Mouse (Mus musculus) liver, embryonic 11.5 days (tissue): Measurements from ENCODE around the gene Pcbp1. TPM values are rescaled to one million over a fixed set of nuclear protein-coding genes. Genes with fewer than 3 reads are reported as not detected.

Source experiments
- ATAC-seq: fragments of 200-750 bp; cut with Nextera tagmentation; replicated peaks from 2 replicates; pipeline ENCODE4 v1.8.0; 2017; ENCODE audit warnings: moderate number of reproducible peaks, mild to moderate bottlenecking, moderate TSS enrichment, moderate library complexity; ENCODE audit not compliant: low FRiP score
- DNase-seq: peaks from one replicate; pipeline ENCODE4 v3.0.0-alpha.2; 2017; ENCODE audit warnings: low spot score
- H3K27ac ChIP-seq: fragments of 300-500 bp; sonication (generic); 2 replicates; pipeline ENCODE4 v1.5.1; 2014; ENCODE audit warnings: mild to moderate bottlenecking, low read depth, low read length, control low read depth
- H3K27me3 ChIP-seq: fragments of 300-500 bp; sonication (generic); replicated peaks from 2 replicates; pipeline ENCODE4 v1.6.1; 2014; ENCODE audit warnings: low read length, mixed read lengths; ENCODE audit not compliant: control insufficient read depth, insufficient read depth
- H3K36me3 ChIP-seq: fragments of 300-500 bp; sonication (generic); 2 replicates; pipeline ENCODE4 v1.6.1; 2014; ENCODE audit warnings: mild to moderate bottlenecking, low read length, moderate library complexity, mixed read lengths; ENCODE audit not compliant: control insufficient read depth, insufficient read depth
- H3K4me1 ChIP-seq: fragments of 300-500 bp; sonication (generic); replicated peaks from 2 replicates; pipeline ENCODE4 v1.6.1; 2014; ENCODE audit warnings: low read length, mixed read lengths; ENCODE audit not compliant: control insufficient read depth, insufficient read depth
- H3K4me2 ChIP-seq: fragments of 300-500 bp; sonication (generic); 2 replicates; pipeline ENCODE4 v1.6.1; 2014; ENCODE audit warnings: mild to moderate bottlenecking, control low read depth, moderate library complexity
- H3K4me3 ChIP-seq: fragments of 300-500 bp; sonication (generic); 2 replicates; pipeline ENCODE4 v1.5.1; 2014; ENCODE audit warnings: low read depth, low read length, control low read depth
- H3K9ac ChIP-seq: fragments of 300-500 bp; sonication (generic); 2 replicates; pipeline ENCODE4 v1.6.1; 2014; ENCODE audit warnings: low read depth, low read length, control low read depth
- H3K9me3 ChIP-seq: fragments of 300-500 bp; sonication (generic); 2 replicates; pipeline ENCODE4 v1.6.1; 2016; ENCODE audit warnings: low read length, inconsistent platforms, mixed read lengths; ENCODE audit not compliant: control insufficient read depth
- WGBS: fragments of 180-500 bp; shearing (Covaris S2); extraction: QIAGEN DNeasy Blood & Tissue Kit; methylation state at CpG from one replicate; pipeline ENCODE4 v1.1.7; 2014; 5-methylcytosine and 5-hydroxymethylcytosine counted together
- microRNA-seq: library from miRNA; unstranded; fragments of <30 nt; microRNA quantifications from one replicate; pipeline ENCODE4, GENCODE M21; 2017; ENCODE audit warnings: borderline number of aligned reads
- polyA plus RNA-seq: library from polyadenylated mRNA; unstranded; fragments of >200 nt; fragmentation: Nextera tagmentation; extraction: Ambion mirVana; gene quantifications from 2 replicates; pipeline ENCODE4 v1.2.1, GENCODE M21; 2014

Gene Pcbp1
- polyA plus RNA-seq, 1 experiment from 2014 or later: 543 TPM

DNA sequence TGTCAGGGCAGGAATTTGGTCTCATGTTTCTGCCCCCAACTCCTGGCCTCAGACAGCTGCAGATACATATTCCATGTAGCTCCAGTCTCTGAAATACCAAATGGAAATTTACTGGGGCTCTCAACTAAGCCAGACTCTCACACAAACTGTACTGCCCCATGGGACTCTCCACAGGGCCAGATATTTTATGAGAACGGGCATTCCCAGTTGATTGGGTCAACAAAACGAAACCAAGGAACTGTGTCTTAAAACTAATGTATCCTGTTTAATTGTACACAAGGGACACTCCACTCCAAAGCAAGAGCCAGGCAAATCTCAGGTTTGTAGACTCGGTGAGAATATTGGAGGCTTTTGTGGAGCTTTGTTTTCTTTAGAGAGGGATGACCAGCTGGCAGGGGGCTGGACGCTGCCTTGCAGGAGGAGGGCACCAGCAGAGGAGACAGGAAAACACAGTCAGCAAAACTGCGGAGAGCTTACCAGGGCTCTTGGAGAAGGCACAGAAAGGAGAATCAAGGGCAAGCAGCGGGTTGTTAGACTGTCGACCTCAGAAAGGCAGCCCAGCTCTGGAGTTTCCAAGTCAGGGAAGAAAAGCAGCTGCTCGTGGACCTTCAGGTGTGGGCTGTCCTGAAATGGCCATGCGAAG is 45.8 kb downstream of the Pcbp1 start:
- Histone ChIP-seq H3K36me3 (no peaks in the 10 kb centered on the region), H3K9ac (0 out of 2 replicates have a peak overlapping the region, but pooled peaks have one; percentile 7), H3K4me3 (no peak overlapping the region), H3K27me3 (no peaks in the 10 kb centered on the region), H3K9me3 (no peaks in the 10 kb centered on the region), H3K4me2 (peak overlapping the region; percentile 38), H3K4me1 (peaks cover 23% of the 10 kb centered on the region), H3K27ac (peak overlapping the region; percentile 42)
- DNase-seq (no peak), ATAC-seq (no peak)
- 38% methylated on average over 9 of the region's 9 CpGs for WGBS

DNA sequence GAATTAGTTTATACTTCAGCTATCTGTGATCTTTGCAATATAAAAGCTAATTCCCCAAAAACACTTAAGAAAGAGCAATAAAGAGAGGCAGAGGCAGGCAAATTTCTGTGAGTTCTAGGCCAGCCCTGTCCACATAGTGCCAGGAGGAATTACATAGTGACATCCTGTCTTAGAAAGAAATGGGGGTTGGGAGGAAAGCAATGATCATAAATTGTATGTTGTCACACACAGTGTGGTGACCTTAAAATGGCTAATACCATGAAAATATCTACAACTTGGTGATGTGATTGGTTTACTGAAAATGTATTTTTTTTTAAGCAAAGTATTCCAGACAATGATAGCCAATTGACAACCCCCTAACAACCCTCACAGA is 46.3 kb downstream of the Pcbp1 start:
- Histone ChIP-seq H3K4me2 (no peak overlapping the region), H3K27me3 (no peaks in the 10 kb centered on the region), H3K9me3 (no peaks in the 10 kb centered on the region), H3K4me1 (peaks cover 25% of the 10 kb centered on the region), H3K36me3 (no peaks in the 10 kb centered on the region), H3K4me3 (no peak overlapping the region), H3K27ac (no peak overlapping the region), H3K9ac (no peak overlapping the region)
- DNase-seq: no peak
- ATAC-seq: no peak

DNA sequence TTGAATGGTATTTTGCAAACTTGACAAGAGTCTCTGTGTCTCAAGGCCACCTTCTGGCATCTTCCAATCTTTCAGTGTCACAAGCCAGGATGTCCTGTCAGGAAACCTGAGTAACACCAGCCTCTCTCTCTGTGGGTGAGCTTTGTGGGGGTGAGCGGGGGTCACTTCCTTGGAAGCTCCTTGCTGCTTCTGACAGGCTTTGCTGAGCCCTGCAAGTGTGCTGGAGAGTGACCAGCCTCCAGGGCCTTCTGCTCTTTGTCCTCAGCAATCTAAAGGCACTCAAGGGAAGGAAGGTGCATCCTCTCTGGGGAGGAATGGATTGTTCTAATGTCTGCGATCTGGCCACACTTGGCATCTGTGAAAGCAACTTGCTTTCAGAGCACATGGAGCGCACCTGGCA is 46.8 kb downstream of the Pcbp1 start:
- no peak for ATAC-seq
- H3K9me3 ChIP-seq: no peaks in the 10 kb centered on the region
- no peaks in the 10 kb centered on the region for H3K36me3 ChIP-seq
- no peaks in the 10 kb centered on the region for H3K27me3 ChIP-seq
- H3K4me3 ChIP-seq: no peak overlapping the region
- no peak overlapping the region for H3K9ac ChIP-seq
- H3K27ac ChIP-seq: peak overlapping the region; percentile 9; the same call in 1 of the 2 replicates
- peaks cover 25% of the 10 kb centered on the region for H3K4me1 ChIP-seq
- no peak overlapping the region for H3K4me2 ChIP-seq
- WGBS: 68% methylated on average over 3 of the region's 3 CpGs
- DNase-seq: no peak

DNA sequence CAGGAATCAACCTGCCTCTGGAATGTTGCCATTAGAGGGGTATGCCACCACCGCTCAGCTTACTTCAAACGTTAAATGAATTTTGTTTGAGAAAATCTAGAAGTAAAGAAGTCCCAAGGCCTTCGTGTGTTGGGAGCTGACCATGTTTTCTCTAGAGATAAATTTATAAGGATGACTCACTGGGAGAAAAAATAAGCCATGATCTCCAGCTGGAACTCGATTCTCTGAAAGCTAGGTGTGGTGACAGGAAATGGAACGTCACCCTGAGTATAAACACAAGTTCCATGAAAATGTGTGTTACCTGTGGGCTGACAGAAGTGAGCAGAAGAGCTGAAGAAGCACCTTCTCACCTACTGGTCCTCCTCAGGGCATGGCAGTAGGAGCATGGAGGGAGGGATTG is 49.2 kb downstream of the Pcbp1 start:
- no peak overlapping the region for H3K27ac ChIP-seq
- 73% methylated on average over 5 of the region's 5 CpGs for WGBS
- DNase-seq (no peak), ATAC-seq (no peak)
- no peak overlapping the region for H3K4me3 ChIP-seq
- no peaks in the 10 kb centered on the region for H3K27me3 ChIP-seq
- H3K36me3 ChIP-seq: no peaks in the 10 kb centered on the region
- H3K4me2 ChIP-seq: no peak overlapping the region
- H3K9ac ChIP-seq: no peak overlapping the region
- H3K9me3 ChIP-seq: no peaks in the 10 kb centered on the region
- peaks cover 38% of the 10 kb centered on the region for H3K4me1 ChIP-seq

DNA sequence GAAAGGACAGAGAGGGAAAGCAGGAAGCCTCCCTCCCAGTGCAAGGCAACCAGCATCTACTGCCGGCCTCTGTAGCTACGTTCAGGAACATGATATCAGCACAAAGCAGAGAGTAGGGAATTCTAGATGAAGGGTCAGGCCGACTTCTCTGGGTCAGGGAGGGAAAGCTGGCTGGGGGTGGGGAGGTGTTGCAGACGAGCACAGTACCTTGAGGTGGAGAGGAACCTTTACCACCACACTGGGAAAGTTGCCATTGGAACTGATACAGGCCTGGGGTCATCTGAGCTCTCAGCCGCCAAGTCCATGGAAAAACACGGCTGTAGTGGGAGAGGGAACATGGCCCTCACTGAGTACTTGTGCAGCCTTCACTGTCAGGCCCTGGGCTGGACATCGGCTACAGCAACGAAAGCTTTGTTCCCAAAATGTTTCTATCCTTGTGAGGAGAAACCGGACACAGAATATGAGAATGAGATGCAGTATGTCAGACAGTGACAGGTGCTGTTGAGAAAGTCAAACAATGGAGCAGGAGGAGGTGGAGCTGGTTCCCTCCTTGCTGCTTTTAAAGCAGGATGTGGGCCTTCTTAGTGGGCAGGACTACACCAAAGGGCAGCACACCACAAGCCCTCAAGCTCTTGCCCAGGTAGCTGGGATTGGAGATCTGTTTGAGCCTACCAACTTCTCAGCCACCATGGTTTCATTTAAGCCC is 50.5 kb downstream of the Pcbp1 start:
- Histone ChIP-seq H3K4me3 (no peak overlapping the region), H3K27me3 (no peaks in the 10 kb centered on the region), H3K9me3 (no peaks in the 10 kb centered on the region), H3K36me3 (no peaks in the 10 kb centered on the region), H3K4me1 (peaks cover 42% of the 10 kb centered on the region), H3K4me2 (no peak overlapping the region), H3K9ac (no peak overlapping the region), H3K27ac (0 out of 2 replicates have a peak overlapping the region, but pooled peaks have one; percentile 35)
- no peak for ATAC-seq
- no peak for DNase-seq
- 68% methylated on average over 9 of the region's 9 CpGs for WGBS

DNA sequence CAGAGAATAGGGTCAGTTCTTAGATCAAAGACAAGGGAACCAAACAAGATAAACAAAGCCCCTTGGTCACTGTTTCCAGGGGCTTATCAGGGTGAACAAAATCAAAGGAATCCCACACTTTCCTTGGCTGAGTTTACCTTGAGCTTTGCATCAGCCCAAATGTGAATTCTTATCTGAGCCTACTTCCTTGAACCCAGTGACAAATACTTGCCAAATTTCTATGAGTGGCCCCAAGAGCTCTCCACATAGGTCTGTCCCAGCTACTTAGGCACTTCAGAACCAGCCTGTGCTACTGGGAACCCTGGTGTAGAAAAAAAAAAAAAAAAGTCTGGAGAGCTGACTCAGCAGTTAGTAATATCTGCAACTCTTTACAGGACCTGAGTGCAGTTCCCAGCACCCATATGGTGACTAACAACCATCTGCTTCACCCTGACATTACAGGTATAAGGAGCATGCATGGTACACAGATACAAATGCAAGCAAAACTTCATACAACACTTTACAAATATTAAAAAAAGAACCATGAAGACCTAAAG is 51.4 kb downstream of the Pcbp1 start:
- Histone ChIP-seq H3K9ac (no peak overlapping the region), H3K27ac (0 out of 2 replicates have a peak overlapping the region, but pooled peaks have one; percentile 35), H3K27me3 (no peaks in the 10 kb centered on the region), H3K4me2 (no peak overlapping the region), H3K9me3 (no peaks in the 10 kb centered on the region), H3K4me3 (no peak overlapping the region), H3K4me1 (peaks cover 35% of the 10 kb centered on the region), H3K36me3 (0 out of 2 replicates have a peak, but pooled peaks cover 1% of the 10 kb centered on the region)
- ATAC-seq: no peak
- DNase-seq: no peak

Small RNA genes lying within 50 kb of the gene (microRNA-seq; reads per million reads assigned to microRNA genes)
- gene Gm22184: not detected

Other genes starting within 250 kb of the Pcbp1 start
- gene Fam136a, start 160.7 kb downstream of the Pcbp1 start, polyA plus RNA-seq: 188 and 198 TPM in 2 replicates
- gene Snrpg, start 155.0 kb downstream of the Pcbp1 start, polyA plus RNA-seq: 741 and 785 TPM in 2 replicates
- 57.7 and 66.8 TPM in 2 replicates for gene Pcyox1, start 129.2 kb downstream of the Pcbp1 start, polyA plus RNA-seq
- 93.5 and 95.5 TPM in 2 replicates for gene Tia1, start 122.1 kb downstream of the Pcbp1 start, polyA plus RNA-seq
- gene Gm44790, start 99.7 kb downstream of the Pcbp1 start, polyA plus RNA-seq: 0.47 TPM in 1 of 2 replicates, not detected in the other
- gene C87436, start 87.9 kb downstream of the Pcbp1 start, polyA plus RNA-seq: 24.8 and 25.9 TPM in 2 replicates
- 0.19 and 0.36 TPM in 2 replicates for gene Asprv1, start 101.8 kb upstream of the Pcbp1 start, polyA plus RNA-seq
- 11.5 and 13.4 TPM in 2 replicates for gene Mxd1, start 142.8 kb upstream of the Pcbp1 start, polyA plus RNA-seq
- gene Snrnp27, start 158.2 kb upstream of the Pcbp1 start, polyA plus RNA-seq: 109 and 122 TPM in 2 replicates
- 17.9 and 21.9 TPM in 2 replicates for gene Gmcl1, start 207.1 kb upstream of the Pcbp1 start, polyA plus RNA-seq